Mouse (Mus musculus): ENCODE results near the gene Ltbp1.

The Ltbp1 gene

DNA sequence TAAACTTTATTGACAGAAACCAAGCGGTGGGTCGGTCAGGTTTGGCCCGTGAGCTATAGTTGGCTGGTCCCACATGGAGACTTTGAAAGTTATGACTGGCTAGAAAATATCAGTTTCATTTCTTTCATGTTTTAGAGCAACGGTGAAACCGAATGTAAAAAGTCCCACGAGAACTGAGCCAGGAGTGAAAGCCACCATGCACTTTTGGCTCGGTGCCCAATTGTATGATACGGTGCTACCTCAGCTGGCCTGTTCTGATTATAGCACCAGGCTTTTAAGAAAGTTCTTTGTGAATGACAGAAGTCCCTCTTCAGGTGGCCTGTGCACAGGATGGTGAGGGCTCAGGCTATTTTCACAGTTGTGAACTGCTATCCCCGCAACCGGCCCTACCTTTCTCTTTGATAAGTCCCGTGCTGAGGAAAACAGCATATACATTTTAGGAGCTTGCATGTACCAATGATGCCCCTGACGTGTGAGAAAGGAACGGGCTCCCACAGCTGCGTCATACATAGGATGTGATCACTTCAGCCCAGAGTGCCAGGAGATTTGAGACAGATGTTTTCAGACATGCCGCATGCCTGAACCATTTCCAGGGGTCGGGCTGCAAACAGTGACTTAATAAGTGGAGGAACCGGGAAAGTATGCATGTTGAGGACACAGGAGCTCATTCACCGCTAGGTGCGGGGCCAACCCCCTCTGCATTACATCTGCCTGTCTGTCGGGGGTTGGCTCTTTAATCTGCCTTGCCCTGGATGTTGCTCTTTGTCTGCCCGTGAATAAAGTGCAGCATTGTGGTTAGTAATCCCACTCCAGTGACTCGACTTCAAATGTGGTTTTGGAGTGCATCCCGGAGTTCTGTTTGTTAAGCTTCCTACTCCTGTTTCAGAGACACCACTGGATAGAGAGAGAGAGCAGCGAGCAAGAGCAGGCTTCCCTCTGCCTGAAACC, 172.8 kb downstream of the Ltbp1 start:
- peak; percentile 61 for DNase-seq (ENCODE audit: low spot score)

DNA sequence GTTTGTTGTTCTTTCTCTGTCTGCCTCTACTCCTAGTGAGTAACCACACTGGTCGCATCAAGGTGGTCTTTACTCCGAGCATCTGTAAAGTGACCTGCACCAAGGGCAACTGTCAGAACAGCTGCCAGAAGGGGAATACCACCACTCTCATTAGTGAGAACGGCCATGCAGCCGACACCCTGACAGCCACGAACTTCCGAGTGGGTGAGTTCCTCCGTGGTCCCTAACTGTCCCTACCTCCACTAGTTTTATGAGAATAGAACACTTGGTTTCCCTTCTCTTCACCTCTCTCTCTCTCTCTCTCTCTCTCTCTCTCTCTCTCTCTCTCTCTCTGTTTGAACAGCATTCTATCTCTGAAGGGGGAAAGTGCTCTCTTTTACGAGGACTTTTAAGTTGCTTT, 173.6 kb downstream of the Ltbp1 start:
- DNase-seq (ENCODE audit: low spot score), result no peak

DNA sequence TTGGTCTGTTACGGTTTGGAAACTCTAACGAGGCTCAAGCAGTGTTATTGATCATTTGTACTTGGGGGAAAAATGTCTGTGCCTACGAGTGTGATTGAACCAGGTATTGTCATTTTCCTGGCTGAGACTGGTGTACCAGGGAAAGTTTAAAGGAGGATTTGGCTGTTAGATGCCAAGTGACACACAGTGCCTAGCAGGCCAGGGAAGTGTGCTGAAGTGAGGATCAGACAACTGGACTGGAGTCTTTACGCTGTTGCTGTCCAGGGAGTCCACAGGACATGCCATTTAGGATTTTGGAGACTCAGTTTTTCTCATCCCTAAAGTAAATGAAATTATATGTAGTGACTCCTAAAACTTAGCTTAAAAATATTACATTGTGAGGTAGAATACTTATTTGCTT, 174.9 kb downstream of the Ltbp1 start:
- DNase-seq (ENCODE audit: low spot score), result no peak

DNA sequence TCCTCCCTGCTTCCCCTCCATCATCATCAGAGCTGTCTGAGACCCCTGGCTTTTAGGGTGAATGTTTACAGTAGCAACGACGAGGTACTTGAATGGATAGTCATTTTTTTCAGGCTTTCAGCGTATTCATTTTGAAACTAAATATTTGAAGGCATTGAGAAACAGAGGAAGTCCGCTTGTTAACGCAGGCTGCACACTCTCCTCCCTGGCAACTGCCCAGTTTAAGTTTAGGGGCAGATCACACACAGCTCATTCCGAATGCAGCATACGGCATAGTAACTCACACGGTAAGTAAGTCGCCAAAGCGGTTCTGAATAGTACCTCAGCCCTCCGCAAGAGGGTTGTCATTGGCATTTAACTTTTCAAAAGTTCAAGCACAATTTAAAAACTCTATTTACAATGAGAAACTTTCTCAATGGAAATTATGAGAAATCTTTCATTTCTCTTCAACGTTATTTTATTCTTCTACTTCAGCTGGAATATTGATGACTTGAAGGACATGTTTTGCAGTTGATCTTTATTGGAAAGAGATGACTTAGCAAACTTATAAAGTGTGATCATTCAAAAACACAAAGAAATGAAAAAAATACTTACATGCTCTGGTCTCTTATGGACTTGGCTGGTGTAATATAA, 175.7 kb downstream of the Ltbp1 start:
- DNase-seq (ENCODE audit: low spot score), result no peak

DNA sequence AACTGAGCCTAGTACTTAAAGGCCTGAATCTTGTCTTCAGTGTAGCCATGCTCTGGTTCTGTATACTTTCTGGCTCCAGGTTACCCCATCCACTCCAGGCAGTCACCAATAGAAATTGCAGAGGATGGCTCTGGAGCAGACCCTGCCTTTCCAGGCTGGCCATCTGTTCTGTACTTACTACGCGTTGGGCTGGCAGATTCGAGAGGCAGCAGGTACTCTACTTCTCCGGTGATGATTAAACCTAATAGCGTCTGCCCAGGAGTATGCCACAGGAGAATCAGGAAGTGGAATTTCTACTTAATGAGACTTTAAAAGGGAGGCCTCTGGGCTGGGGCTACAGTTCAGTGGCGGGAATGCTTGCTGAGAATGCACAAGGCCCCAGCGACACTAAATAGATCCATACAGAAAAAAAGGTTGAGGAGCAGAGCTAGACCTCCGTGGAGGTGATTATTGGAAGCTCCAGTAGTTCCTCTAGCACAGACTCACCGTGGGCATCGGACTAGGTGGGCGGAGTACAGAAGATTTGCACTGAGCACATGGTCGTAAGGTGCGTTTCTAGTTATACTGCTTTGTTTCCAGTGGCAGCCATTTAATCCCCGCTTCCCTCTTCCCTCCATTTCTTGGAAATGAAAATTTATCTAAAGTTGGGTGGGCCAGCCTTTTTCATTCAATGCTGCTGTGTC, 177.1 kb downstream of the Ltbp1 start:
- no peak for DNase-seq (ENCODE audit: low spot score)

DNA sequence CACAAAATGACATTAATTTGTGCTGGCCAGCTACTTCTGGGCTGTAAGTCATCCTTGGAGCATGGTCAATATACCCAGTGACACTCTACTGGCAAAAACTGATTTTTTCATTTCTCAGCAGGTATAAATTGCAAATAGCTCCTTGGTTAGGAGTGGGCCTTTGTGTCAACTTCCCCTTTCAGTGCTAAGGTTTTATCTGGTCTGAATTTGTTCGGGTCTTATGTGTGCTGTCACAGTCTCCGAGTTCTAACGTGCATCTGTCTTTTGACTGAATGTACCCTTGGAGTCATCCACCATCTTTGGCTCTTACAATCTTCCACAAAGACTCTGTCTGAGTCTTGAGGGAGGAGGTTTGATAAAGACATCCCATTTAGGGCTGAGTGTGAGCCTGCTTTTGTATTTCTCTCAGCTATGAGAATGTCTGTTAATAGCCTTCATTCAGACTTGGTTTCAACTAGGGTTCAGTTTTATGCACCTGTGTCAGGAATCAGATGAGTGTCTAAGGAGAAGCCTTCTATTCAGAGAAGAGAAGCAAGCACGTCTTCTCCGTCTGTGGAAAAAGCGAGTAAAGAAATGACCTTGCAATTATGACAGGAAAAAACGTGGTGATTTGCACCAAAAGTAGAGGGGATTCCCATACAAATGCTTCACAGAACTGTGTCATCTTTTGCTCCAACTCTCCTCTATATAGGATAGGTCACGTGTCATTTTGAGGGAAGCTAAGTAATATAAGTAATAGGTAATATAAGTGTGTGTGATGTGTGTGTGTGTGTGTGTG, 181.6 kb downstream of the Ltbp1 start:
- no peak for DNase-seq (ENCODE audit: low spot score)

DNA sequence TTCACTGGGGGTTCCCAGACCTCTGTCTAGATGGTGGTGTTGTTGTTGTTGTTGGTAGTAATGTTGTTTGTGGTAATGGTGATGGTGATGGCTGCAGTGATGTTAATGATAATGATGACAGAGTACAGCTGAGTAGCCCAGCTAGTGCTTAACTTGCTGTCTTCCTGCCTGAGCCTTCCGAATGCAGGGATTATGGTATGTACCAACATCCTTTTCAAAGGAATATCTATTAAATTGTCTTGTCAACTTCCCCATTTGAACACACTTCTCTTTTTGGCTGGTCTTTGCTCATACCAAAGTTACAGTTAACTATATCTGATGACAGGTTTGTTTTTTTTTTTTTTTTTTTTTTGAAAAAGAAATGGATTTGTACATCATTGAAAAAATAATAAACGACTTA, 191.6 kb downstream of the Ltbp1 start:
- DNase-seq (ENCODE audit: low spot score), result no peak

DNA sequence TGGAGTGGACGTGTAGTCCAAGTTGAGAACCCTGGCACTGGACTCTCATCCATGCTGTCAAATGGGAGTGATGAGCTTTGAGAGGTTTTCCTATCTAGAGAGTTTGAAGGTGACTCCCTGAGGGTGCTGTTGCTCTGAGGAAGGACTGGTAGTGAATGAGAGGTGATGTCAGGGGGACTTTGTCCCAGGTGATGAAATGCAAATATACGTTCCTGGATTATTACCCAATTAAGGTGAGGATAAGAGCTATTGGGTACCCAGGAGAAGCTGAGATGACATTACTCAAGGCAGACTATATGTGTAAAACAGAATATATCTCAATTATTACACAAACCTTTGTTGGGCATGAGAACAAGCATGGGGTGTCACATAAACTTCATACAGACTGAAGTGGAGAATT, 193.4 kb downstream of the Ltbp1 start:
- no peak for DNase-seq (ENCODE audit: low spot score)

DNA sequence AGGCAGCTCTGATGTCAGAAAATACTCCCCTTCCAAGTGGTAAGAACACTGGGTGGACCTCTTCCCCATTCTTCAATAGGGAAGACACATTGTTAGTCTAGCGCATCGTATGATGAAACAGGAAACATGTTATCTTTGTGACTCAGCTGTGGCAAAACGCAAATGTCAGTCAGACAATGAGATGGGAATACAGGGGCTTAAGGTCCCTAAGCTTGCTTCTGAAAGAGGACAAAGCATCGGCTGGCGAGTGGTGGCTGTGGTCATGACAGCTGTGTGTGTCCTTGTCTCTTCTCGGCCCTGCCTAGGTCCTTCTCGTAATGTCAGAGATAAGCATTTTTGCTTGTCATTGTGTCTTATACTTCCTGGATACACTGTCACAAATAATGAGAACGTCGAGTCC, 194.3 kb downstream of the Ltbp1 start:
- no peak for DNase-seq (ENCODE audit: low spot score)

DNA sequence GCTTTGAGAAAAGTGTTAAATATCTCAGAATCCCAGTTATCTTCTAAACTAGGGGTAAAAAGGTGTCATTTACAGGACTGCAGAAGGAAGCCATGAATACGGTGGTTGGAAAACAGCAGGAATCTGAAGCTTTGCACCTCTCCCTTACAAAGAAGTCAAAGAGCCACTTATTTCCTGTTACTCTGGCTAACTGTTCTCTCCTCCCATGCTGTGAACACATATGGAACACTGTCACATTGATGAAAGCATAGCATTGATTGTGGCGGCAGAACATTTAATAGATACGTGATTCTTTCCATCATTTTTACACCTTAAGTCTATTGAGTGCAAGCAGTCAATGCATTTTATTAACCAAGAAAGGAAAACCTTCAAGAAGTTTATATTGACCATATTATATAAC, 196.9 kb downstream of the Ltbp1 start:
- no peak for DNase-seq (ENCODE audit: low spot score)

DNA sequence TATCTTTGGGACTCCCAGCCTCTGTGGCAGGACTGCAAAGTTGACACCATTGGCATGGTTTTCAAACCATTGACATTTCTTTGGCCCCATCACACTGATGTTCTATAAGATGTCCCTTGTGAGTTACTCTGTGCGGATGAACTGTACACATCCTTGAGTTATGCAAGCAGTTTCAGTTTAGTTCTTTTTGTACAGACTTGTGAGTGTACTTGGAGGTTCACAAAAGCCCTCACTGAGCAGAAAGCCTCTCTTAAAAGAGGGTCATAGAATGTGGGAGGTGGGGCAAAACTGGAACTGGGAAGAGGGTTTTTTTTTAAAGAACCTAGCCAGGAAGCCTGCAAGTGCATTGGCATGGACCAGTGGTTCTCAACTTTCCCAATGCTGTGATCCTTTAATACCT, 198.7 kb downstream of the Ltbp1 start:
- no peak for DNase-seq (ENCODE audit: low spot score)

DNA sequence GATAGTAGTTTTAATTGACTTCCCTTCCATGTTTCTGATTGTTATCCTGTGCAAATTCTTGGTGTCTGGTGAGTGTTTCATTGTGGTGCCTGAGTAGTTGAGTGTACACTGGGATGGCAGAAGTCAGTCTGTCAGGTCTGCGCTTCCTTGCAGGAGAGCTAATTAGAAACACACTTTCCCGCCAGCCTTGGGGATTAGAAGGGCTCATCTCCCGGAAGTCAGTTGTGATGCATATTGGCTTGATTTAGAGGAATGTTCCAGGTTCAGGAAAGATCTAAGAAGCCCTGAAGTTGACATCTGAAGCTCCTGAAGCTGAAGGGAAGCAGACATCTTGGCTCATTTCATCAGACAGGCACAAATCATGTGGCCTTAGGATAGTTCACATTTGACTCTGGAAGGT, 200.9 kb downstream of the Ltbp1 start:
- peak; percentile 68 for DNase-seq (ENCODE audit: low spot score)

DNA sequence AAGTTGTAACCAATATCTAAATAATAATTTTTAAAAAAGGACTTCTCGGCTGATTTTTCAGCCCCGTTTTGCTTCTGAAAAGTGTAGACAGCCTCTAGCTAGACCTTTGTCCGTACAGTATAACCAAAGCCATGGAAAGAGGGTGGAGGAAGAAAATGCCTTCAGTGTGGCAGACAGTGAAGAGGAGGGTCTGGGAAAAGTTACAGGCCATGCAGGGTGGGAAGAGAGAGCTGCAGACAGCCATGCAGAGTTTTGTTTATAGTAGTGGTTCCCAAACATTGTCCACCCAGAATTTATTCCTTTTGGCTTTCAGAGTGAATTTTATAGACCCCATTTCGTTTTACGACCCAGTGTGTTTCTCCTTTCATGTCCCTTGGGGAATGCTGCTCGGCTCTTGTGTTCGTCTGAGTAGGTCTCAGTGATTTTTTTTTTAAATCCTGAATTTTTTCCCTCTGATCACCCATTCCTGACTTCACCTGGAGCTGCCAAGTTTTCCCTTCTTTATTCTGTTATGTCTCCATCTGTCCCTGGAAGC, 202.9 kb downstream of the Ltbp1 start:
- DNase-seq (ENCODE audit: low spot score), result no peak

DNA sequence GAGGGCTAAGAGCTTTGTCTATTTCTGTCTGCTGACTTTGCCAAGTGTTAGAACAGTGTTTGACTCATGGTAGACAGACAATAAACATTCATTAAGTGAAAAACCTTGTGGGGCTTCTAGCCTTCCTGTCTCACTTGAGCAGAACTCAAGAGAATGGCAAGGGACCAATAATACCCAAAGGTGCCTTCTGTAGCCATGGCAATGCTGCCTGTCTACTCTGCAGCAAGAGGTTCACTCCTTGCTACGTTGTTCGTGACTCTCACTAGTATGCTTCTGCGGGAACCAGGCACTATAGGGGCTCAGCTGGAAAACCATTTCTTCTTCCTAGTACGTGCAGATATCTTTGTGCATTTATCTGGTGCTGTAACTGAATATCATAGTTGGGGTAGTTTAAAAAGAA, 205.2 kb downstream of the Ltbp1 start:
- no peak for DNase-seq (ENCODE audit: low spot score)

DNA sequence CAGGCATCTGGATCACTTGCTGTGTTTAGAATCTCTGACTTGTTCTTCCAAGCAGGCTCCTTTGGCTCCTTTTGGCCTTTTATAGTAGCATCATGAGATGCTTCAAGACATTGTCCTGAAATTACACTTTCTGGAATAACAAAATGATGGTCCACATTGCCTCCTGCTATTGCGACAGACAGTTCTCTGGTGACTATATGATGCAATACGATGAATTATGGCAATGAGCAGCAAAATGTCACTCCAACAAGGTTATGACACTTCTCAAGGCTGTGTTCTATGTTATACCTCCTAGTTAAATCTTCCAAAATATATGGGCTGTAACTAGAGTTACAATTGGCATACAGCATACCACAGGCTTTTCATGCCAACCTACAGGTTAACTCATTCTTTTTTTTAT, 211.0 kb downstream of the Ltbp1 start:
- DNase-seq (ENCODE audit: low spot score), result no peak

DNA sequence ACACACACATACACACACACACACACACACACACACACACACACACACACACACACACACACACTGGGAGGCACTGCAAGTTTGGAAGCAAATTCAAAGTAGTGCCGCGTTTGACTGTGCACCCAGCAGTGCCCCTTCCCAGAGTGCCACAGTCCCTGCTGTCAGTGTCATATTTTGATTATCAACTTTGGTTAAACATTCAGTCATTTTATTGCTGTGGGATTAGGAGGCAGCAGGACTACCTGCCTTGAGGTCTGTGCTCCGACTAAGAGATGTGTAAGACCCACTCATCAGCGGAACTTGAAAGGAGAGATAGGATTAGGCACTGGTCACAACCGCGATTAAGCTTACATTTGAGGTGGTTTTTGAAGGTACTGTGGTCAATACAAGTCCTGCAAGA, 213.3 kb downstream of the Ltbp1 start:
- no peak for DNase-seq (ENCODE audit: low spot score)

DNA sequence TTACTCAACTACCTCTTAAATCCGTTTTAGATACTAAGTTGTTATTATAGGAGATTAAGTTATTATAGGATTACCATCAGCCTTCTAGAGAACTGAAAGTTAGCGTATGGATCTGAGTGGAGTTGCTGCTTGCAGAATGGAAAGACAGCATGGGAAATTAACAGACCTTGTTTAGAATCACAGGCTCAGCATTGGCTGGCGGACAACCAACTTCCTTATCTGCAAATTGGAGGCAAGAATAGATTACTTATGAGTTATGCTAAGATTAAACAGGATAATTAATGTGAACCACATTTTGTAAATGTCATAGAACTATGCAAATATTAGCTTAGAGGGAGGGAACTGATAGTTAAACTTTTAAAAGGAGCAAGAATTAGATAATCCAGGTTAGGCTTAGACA, 223.0 kb downstream of the Ltbp1 start:
- DNase-seq (ENCODE audit: low spot score), result no peak

DNA sequence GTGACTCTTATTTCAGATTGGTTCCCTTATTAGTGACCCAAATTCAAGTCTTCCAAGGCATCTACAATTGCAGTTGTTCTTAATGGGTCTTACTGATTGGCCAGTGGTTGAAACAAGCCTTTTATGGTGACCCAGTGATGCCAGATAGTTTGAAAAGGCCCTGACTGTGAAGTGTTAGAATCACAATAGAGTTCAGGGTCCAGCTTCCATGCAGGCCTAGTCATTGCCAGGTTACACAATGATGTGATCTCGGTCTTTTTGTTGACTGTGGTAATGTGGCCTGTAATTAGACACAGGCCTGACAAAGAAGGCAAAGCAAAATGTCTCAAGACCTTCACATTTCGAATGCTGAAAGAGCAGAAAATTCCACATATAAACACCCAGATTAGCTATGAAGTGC, 227.8 kb downstream of the Ltbp1 start:
- DNase-seq (ENCODE audit: low spot score), result peak; percentile 22

DNA sequence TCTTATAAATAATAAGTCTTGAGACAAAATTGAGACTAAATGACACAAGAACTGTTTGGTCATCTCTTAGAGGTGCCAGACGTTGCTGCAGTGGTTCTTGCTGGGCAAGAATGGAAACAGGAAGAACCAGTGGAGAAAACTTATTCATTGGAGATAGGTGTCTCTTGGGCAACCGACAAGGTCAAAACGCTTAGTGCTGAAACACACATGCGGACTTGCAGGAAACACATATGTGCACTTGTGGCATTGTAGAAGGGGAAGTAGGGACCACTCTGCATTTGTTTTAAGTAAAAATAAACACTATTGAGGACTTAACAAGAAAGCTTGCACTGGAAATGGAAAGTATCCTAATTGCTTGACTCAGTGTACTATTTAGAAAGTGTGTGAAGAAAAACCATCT, 228.6 kb downstream of the Ltbp1 start:
- no peak for DNase-seq (ENCODE audit: low spot score)

DNA sequence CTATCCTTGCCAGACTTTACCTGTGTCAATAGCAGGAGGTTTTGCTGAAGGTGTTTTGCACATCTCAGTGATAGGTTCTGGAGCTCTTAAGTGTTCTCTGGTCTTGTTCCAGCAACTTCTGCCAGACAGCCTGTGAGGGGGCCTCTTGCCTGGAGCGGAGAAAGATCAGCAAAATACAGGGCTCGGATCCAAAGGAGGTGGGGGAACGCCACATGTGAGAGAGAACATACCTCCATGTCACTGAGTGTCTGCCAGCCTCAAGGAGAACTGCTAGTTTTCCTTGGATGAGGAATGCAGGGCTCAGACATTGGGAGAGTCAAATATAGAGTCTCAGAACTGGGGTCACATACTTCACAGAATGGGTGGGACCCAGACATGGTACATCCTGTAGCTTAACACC, 230.4 kb downstream of the Ltbp1 start:
- no peak for DNase-seq (ENCODE audit: low spot score)

DNA sequence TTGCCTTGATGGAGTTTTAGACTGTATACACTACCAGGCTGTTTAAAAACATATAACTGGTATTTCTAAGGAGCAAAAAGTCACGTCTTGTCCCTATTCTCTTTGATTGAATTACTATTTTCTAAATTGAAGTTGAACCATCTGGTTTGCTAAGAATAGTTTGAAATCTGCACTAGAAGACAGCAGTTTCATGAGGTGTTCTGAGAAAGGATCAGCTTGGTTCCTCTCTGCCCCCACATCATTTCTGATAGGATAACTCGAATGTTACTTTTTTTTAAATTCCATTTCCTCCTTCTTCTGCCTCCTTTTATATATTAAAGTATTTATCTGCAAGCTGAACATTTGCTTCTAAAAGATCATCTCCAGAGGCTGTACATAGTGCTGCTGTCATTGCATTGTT, 231.2 kb downstream of the Ltbp1 start:
- DNase-seq (ENCODE audit: low spot score), result no peak

DNA sequence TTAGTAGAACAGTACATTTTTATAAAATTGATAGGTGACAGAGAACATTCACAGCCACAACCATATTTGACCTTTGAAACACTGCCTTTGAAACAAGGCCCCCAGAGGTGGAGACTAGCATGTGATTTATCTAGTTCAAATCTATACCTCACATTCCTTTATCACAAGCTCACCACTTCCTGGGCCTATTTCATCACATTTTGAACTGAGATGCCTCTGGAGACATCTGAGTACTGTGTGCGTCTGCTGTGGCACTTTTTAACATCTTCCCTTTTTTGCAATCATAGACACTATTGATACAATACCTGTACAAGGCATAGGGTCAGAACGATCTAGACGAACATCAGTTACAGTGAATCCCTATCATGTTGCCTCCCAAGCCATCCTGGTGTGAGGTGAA, 232.1 kb downstream of the Ltbp1 start:
- no peak for DNase-seq (ENCODE audit: low spot score)
